Mouse (Mus musculus) embryonic fibroblast, embryonic 13.5 days (primary cell): ENCODE results near the gene Slc18a2. TPM values are rescaled to one million over a fixed set of nuclear protein-coding genes. Genes with fewer than 3 reads are reported as not detected.

Experiments used
- H3K27ac ChIP-seq: 2 replicates; pipeline ENCODE4 v1.5.1; 2012; ENCODE audit warnings: low read length, control low read depth, inconsistent platforms; ENCODE audit not compliant: insufficient read depth
- H3K4me1 ChIP-seq: 2 replicates; pipeline ENCODE4 v1.6.1; 2011; ENCODE audit warnings: low read length; ENCODE audit not compliant: control insufficient read depth, insufficient read depth
- H3K4me3 ChIP-seq: 2 replicates; pipeline ENCODE4 v1.5.1; 2011; ENCODE audit warnings: mild to moderate bottlenecking, control low read depth, low read length; ENCODE audit not compliant: insufficient read depth
- CTCF ChIP-seq: IDR thresholded peaks from 2 replicates; pipeline ENCODE4 v1.5.1; 2011; ENCODE audit warnings: mild to moderate bottlenecking, control low read depth, low read length, moderate library complexity, borderline replicate concordance; ENCODE audit not compliant: insufficient read depth
- POLR2A ChIP-seq: IDR thresholded peaks from 2 replicates; pipeline ENCODE4 v1.6.1; 2011; ENCODE audit warnings: low read depth, mild to moderate bottlenecking, control low read depth, low read length, moderate library complexity
- polyA plus RNA-seq: library from polyadenylated mRNA; stranded (reverse); fragments of >200 nt; gene quantifications from 2 replicates; pipeline ENCODE4 v1.2.4, GENCODE M21; 2011; ENCODE audit warnings: low read depth; ENCODE audit not compliant: missing spikeins, insufficient read length

The Slc18a2 gene
- polyA plus RNA-seq, 1 experiment, result not detected

DNA sequence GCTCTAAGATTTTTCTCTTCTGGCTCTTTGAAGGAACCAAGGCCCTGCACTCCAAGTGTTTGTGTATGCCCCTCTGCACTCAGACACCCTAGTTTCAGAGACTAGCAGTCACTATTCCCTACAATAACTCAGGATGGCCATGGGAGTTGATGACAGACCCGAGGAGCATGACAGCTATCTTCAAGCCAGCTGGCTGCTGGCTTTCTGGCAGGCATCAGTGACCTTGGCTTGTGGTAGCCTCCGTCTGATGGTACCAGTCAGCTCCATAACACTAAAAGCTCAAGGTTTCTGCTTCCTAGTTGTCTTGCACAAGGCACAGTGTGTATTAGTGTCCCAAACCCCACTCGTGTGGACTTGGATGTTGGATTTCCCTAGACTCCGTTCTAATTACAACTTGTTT lies 18.7 kb upstream of the Slc18a2 start:
- TF ChIP-seq CTCF (no peak), POLR2A (no peak)
- Histone ChIP-seq H3K27ac (no peak overlapping the region), H3K4me3 (no peak overlapping the region), H3K4me1 (no peaks in the 10 kb centered on the region)

DNA sequence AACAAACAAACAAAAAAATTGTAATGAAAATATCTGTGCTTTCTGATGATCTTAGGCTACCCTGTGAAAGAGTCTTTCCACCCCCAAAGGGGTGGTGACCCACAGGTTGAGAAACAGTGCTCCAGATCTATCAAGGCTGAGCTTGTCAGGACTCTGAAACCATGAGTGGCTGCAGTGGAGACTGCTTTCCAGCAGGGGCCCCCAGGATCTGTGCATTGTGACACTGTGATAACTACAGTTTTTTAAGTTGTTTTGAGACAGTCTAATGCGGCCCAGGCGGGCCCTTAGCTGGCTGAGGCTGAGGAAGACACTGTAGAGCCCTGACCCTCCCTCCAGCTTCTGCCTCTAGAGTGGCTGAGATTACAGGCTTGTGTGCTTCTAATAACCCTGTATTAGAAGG lies 17.6 kb upstream of the Slc18a2 start:
- H3K27ac ChIP-seq, result no peak overlapping the region

DNA sequence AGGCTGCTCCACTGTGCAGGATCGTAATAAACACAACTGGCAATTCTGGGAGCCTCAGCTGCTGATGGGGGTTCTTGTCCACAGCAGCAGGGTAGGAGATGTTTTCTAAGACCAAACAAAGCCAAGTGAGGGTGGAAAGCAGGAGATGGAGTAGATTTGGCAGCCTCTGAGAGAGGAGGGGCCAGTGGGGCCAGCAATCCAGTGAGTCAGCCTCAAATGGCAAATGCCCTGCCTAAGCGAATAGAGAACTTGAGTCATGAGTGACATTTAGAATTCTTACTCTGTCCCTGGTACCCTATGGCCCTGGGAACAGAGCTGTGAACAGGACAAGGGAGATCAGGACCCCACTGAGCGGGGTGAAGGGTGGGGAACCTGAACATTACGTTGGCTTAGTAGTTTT lies 12.6 kb upstream of the Slc18a2 start:
- H3K4me1 ChIP-seq, result no peaks in the 10 kb centered on the region; the same call in 1 of the 2 replicates
- H3K4me3 ChIP-seq, result no peak overlapping the region
- no peak for TF ChIP-seq POLR2A
- no peak for TF ChIP-seq CTCF
- H3K27ac ChIP-seq, result no peak overlapping the region

More for the DNA sequence above, 17.6 kb upstream of the Slc18a2 start:
- no peaks in the 10 kb centered on the region for H3K4me1 ChIP-seq
- no peak overlapping the region for H3K4me3 ChIP-seq
- no peak for TF ChIP-seq CTCF
- no peak for TF ChIP-seq POLR2A

DNA sequence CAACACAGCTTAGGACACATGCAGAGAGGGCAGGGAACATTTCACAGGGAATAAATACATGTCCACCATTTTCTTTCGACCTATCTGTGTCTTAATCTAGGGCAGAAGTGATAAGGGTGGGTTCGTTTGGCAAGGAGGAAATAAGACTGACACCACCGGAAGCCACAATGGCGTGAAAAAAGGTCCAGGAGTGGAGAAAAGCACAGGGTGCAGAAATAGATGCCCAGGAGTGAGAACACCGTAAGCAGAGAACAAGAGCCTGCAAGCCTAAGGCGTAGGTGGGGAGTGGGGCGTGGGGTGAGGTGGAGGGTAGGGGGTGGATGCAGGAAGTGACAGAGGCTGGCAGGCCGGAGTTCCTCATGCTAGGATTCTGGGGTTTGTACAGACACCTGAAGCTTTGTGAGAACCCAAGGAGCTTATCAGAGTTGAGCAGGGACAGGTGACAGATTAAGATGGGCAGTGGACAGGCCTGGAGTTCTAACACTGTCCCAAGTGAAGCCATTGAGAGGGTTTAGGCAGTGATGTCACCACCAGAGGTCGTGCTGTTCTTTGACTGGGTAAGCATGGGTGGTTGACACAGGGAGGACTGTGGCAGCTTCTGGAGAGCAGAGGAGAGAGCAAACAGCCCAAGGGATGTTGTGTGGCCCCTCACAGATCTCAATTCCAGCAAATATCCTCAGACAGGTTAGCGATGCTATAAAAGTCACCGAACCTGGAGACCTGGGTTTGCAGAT lies 12.0 kb upstream of the Slc18a2 start:
- Histone ChIP-seq H3K4me1 (no peaks in the 10 kb centered on the region; the same call in 1 of the 2 replicates), H3K4me3 (no peak overlapping the region), H3K27ac (no peak overlapping the region)
- TF ChIP-seq CTCF (no peak), POLR2A (no peak)

DNA sequence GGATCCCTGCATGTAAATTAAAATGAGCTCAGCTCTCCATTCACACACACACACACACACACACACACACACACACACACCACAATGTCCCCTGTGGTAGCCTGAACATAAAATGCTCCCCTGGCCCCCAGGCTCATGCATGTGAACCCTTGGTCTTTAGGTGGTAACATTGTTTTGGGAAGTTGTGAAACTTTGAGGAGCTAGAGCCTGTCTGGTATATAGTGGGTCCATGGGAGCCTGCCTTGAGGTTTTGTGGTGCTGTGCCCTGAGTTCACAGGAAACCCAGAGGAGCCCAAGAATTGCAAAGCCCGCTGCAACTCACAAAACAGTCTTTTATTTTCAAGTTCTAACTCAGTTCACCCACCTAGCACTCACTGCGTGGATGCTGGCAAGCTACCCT lies 8.0 kb upstream of the Slc18a2 start:
- H3K27ac ChIP-seq, result no peak overlapping the region
- no peaks in the 10 kb centered on the region; the same call in 1 of the 2 replicates for H3K4me1 ChIP-seq
- TF ChIP-seq POLR2A (no peak), CTCF (no peak)
- no peak overlapping the region for H3K4me3 ChIP-seq

DNA sequence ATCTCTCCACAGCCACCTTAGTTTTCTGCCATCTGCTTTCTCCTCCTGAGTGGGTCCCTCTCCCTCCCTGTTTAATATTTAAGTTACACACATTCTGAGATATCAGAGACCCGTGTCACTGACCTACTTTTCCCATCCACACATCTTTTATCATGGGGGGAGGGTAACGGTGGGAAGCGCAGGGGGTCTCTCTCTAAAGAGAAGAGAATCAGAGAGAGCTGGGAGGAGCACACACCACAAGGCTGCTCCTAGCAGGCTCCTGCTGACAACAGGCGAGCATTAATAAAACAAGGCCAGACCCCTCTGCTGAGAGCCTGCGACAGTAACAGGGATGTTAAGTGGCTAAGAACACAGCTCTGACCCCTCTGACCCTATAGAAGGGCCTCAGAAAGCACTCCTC lies 1.1 kb upstream of the Slc18a2 start:
- no peak for TF ChIP-seq POLR2A
- no peak for TF ChIP-seq CTCF
- H3K27ac ChIP-seq, result no peak overlapping the region
- H3K4me1 ChIP-seq, result no peaks in the 10 kb centered on the region
- no peak overlapping the region for H3K4me3 ChIP-seq

DNA sequence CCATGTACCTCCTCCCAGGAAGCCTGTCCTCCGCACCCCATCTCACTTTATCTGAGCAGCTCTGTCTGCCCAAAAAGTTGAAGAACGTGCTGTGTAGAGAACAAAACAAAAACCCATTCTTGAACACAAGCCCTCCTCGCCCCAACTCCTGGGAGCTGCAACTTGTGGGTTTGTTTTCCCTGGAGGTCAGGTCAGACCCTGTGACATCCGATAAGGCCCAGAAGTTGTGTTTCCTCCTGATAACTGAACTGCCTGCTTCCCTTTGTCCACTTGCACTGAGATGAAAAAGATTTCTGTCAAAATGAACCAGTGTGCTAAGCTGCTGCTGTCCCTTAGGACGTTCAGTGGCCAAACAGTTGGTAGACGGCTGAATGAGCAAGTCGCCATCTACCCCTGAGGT lies 908 bp downstream of the Slc18a2 start:
- no peak overlapping the region for H3K4me3 ChIP-seq
- no peak overlapping the region for H3K27ac ChIP-seq

DNA sequence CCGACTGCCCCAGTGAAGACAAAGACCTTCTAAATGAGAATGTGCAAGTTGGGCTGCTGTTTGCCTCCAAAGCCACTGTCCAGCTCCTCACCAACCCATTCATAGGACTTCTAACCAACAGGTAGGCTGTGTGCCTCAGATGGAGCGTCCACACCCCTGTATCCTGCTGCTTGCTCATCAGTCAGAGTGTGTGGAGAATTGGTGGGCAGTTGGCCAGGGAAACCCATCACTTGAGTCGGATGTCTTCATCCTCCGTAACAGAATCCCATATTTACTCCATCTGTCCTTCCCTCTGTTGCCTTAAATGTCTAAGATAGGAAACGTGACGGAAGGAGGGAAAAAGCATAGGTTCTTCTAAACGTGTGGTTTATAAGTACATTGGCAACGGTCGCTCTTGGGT lies 2.5 kb downstream of the Slc18a2 start:
- Histone ChIP-seq H3K27ac (no peak overlapping the region), H3K4me3 (no peak overlapping the region), H3K4me1 (no peaks in the 10 kb centered on the region; the same call in 1 of the 2 replicates)
- TF ChIP-seq CTCF, result no peak
- no peak for TF ChIP-seq POLR2A

More for the DNA sequence above, 908 bp downstream of the Slc18a2 start:
- no peak for TF ChIP-seq CTCF
- no peak for TF ChIP-seq POLR2A
- no peaks in the 10 kb centered on the region; the same call in 1 of the 2 replicates for H3K4me1 ChIP-seq

DNA sequence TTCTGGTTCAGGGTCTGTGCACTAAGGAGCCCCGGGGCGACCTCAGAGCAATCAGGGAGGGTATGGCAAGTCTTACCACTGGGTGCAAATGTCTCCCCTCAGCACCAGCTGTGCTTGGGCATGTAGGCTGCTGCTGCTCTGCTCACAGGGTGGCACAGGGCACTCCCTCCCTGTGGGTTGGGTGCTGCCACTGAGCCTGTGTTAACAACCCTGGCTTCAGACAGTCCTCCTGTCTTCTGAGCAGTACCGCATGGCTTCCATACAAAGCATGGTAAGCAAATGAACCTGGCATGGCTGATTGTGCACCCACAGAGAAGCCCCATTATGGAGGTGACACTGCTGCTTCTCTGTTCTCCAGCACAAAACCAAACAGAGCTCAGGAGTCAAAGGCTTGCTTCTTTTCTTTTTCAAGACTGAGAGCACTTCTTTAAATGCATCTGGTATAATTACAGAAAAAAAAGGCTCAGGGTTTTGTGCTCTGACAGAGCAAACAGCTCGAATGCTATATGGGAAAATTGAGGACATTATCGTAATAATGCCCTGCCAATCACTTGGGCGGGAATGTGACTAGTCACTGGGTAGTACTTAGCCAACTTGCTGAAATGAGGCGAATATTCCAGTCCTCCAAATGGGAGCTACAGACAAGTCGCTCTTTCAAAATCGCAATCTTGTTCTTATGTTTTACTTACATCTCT lies 4.3 kb downstream of the Slc18a2 start:
- no peak overlapping the region for H3K4me3 ChIP-seq
- no peak for TF ChIP-seq POLR2A
- H3K27ac ChIP-seq, result no peak overlapping the region
- H3K4me1 ChIP-seq, result no peaks in the 10 kb centered on the region; the same call in 1 of the 2 replicates

DNA sequence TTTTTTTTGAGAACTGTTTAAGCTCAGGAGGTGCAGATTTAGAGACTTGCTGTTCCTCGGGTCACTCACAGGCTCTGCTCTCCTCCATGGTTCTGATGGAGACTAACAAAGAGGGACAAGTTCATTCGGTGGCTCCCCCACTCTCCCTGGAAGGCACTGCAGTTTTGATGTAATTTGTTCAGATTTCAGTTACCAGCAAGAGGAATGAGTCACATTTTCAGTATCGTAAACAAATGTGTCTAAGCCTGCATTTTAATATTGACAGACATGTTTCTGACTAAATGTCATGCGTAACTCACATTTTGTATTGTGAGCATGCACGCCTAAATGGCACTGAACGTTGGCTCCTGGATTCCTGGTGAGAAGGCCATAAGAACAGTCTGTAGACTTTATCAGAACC lies 5.2 kb downstream of the Slc18a2 start:
- Histone ChIP-seq H3K4me3 (no peak overlapping the region), H3K27ac (no peak overlapping the region), H3K4me1 (no peaks in the 10 kb centered on the region; the same call in 1 of the 2 replicates)
- no peak for TF ChIP-seq CTCF
- TF ChIP-seq POLR2A, result no peak
